Mouse (Mus musculus): ENCODE measurements around the gene Sec16b.

Gene Sec16b

DNA sequence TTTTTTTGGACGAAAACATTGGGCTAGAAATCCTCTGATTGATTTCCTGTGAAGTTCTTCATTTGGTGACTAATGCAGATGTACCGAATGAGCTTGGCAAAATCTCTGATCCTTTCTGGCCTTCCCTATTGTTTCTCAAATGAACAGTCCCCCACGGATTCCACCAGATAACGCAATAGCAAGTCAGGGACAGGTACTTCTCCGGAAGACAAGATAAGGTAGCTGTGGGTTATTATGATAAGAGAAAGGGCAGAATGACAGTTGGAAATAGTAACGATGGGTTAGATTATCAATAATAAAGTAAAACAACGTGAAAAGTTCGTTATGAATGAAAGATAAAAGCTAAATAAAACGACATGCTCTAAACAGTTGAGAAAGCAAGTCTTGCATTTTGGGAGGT lies 7.0 kb downstream of the Sec16b start:
- no peak for DNase-seq (ENCODE audit: low spot score)

DNA sequence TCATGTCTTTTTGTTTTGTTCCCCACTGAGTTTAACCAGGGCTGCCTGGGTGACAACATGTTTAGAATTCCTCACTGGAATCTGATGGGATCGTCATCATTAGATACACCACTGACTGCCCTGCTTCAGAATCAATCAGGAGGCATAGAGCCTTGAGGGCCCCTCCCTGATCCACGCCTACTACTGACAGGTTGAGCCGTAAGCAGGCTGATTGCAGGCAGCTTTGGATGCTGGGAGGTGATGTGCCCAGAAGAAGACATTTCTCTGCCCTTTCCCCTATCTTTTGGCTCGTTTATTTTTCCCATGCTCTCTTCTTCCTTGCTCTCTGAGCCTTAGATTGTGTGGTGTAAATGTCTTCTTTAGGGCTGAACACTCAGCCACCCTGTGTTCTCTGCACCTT lies 7.8 kb downstream of the Sec16b start:
- no peak for DNase-seq (ENCODE audit: low spot score)

DNA sequence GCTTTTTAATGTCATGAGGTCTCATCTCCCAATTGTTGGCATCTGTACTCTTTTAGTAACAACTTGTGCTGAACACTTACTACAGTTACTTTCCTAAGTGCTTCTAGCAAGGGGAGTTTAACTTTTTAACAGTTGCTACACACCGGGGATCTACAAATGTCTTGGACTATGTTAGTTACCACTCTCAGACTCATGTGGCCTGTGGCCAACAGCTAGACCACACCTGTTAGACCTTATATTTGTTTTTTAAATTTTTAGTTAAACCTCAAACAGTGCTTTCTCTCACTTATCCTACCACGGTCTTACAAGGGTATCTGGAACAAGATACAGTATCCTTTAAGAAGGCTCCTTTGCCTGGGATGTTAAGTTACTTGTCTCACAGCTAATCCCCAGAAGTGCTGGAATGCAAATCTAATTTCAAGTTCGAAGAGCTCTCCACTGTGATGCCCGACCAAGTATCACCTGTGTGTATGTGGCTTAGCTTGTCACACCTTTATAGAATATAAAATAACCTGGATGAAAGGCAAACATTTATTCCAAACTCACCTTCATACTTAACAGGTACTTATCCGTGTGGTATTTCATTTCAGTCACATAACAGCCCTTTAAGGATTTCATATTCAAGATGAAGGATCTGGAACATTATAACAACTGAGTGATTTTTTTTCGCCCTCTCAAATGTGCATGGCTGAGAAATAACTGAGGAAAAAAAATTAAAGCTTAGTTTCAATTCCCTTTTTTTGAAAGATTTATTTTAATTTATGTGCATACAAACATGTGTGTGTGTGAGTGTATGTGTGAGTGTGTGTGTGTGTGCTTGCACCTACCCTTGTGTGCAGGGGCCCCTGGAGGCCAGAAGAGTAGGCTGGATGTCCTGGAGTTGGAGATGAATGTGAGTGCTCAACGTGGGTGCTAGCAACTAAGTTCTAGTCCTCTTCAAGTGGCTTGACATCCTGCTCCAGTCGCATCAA lies 10.6 kb downstream of the Sec16b start:
- DNase-seq (ENCODE audit: low spot score) = no peak

DNA sequence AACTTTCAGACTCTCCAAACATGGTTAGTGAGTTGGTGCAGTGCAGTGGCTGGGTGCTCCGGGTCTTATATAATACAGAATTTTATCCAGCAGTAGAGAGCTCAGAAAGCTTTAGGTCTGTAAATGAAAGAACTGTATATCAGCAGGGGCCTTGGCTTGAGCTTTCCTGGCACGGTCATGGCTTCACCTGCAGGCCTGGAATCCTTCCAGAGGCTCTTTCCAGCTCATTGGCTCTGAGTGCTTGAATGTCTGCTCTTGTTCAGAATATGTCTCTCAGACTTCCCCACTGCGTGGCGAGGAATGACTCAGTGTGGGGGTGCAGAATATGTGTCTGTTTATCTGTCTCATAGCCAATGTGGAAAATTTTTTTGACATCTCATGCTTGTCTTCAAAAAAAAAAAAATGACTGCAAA lies 11.6 kb downstream of the Sec16b start:
- DNase-seq (ENCODE audit: low spot score) = no peak

DNA sequence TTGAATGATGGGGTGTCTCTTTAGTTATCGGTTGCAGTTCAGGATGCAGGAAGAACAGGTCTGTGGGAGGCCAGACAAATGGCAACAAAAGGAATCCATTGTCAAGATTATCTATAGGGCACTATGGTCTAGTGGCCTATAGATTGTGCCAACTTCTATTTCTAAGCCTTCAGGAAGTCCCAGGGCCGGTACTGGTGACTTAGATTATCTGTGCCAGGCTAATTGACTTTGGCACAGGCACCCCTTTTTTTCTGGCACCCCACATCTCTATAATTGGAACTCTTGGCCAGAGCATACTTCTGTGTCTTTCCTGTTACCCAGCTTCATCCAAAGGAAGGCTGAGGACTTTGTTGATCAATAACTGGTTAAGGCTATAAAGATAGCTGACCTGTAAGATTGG lies 12.9 kb downstream of the Sec16b start:
- DNase-seq (ENCODE audit: low spot score) = no peak

DNA sequence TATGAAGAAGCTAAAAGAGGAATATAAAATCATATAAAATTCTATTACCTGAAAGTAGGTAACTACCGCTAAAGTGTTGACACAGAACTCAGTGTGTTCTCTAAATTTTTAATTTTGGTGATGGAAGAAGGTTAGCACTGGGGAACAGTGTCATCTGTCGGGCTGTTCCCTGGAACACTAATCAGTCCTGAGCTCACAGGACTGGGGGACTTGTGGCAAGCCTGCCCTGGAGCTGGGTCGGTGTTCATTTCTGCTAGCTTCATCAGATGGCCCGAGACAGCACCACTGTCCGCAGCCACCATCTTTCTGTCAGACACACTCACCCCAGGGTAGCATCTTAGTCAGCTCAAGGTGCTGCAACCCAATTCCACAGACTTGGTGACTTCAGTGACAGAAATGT lies 15.8 kb downstream of the Sec16b start:
- DNase-seq (ENCODE audit: low spot score) = no peak

DNA sequence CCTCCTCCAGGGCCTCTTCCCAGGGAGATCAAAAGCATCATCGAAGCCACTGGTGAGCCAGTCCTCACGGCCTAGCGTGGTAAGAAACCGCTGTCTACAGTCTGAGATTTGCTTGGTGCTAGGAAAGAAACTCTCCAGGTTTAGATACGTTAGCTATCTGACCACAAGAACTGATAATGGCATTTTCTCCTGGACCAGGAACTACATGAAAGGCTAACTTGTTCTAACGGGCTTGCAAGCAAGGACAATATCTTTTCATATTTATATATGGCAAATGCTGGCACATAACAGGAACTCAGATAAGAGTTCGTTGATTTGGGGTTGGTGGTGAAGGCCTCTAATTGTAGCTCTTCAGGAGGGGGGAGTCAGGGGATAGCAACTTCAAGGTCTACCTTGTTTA lies 18.2 kb downstream of the Sec16b start:
- no peak for DNase-seq (ENCODE audit: low spot score)

DNA sequence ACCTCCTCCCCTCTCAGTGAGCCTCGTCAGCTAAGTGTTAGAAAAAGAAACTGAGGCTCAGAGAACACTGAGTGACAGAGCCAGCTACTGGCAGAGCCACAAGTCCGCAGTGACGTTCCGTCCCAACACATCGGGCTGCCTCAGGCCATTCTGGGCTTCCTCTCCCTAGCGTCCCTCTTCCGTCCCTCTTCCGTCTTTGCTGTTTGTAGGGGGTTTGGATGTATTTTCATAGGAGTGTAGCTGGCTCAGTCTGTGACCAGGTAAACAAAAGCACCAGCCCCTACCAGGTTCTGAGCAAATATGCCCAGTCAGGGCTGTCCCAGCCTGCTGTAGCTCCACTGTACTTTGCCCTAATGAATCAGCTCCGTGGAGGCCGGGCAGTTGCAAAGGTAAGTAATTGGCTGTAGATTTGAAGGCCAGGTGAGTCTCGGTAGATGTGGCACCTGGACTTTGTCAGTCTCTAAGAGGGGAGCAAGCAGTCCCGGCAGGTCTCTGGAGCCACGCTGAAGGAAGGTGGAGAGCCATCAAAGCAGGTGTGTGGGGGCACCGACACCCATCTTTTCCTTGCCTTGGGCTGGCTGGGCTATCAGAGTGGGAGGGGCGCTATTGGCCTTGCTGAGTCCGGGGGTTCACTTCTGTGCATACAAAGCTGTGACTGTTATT lies 19.3 kb downstream of the Sec16b start:
- DNase-seq (ENCODE audit: low spot score) = no peak

DNA sequence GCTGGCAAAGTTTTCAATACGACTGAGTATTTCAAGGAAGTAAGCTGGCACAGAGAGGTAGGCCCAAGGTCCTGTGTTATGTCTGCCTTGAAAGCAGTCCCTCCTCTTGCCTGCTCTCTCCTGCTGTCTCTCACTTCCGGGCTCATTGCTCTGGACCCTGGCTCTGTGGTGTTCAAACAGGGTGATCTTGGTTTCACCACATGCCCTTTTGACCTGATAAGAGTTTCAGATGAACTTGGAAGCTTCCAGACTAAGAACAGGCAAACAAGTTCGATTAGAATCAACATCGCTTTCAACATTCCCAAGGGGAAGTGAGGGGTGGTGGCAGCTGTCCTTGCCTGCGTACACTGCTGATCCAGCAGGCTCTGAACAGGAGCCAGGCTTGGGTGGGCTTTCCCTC lies 20.1 kb downstream of the Sec16b start:
- no peak for DNase-seq (ENCODE audit: low spot score)

DNA sequence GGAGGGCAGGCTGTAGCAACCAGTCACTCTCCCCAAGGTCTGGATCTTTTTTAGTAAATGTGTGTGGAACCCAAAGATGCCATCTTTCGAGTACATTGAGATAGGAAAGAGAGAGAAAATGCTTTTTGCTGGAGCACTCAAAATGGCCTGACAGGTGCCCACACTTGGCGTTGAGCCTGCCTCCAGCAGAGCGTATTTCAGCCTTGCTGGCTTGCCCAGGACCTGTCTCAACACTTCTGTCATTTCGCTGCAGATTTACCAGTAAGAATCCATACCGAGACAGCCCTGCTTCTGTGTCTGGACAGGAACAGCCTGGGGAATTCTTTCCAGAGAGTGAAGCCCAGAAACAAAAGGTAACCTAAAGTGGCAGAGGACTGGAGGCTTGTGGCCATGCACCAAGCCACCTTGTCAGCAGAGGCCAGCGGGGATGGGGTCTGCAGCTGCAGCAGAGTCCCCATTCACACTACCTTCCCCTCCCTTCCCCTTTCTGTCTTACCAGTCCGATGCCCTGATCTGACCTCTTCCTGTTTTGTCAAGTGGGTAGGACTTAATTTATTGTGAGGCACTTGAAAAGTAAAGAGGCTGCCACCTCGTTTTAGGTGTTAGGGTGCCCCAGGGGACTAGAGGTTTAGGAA lies 26.4 kb downstream of the Sec16b start:
- no peak for DNase-seq (ENCODE audit: low spot score)

DNA sequence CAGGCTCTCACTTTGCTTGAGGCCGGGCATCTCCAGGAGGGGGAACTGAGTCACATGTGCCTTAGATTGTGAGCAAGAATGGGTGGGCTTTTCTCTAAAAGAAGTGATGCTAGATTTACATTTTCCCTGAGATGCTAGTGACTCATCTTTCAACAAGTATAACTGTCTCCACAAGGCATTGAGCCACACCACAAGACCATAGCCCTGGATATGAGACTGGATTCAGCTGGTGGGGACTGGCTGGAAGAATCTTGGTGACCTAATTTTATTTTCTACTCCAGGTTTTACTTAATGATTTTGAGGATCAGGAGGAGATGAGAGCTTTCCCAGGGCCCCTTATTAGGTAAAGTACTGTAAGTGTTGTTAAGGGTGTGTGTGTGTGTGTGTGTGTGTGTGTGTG lies 29.0 kb downstream of the Sec16b start:
- no peak for DNase-seq (ENCODE audit: low spot score)

DNA sequence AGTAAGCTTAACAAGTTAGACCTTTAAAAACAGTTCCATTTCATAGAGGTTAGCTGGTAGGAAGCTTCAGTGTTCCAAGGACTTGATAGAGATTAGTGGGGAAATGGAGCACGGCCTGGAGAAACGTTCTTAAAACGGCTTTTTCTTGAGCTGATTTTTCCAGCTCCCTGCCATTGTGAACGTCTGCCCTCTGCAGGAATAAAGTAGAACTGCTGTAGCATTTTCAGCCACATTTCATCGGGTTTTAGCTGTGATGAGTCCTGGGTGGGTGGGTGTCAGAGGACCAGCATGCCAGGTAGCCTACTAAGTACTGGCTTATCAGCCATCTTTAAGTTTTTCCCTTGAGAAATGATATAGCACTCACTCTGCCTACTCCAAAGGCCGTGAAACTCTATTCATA lies 29.9 kb downstream of the Sec16b start:
- DNase-seq (ENCODE audit: low spot score) = no peak

DNA sequence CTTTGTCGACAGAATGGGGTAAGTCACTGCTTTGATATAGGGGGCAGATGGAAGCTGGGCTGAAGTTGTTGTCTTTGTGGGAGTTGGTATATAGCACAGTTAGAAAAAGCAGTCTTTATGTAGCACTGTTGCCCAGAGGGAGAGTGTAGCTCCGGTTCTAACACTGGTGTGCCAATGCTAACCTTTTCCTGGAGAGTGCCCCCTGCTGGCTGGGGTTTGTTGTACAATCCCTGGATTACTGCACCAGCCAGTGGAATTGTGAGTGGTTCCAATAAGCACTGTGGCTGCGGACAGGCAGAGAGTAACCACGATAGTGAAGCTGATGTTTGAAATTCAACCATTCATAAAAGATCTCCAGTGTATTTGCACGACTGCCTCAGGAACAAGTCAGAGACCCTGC lies 31.1 kb downstream of the Sec16b start:
- DNase-seq (ENCODE audit: low spot score) = no peak

DNA sequence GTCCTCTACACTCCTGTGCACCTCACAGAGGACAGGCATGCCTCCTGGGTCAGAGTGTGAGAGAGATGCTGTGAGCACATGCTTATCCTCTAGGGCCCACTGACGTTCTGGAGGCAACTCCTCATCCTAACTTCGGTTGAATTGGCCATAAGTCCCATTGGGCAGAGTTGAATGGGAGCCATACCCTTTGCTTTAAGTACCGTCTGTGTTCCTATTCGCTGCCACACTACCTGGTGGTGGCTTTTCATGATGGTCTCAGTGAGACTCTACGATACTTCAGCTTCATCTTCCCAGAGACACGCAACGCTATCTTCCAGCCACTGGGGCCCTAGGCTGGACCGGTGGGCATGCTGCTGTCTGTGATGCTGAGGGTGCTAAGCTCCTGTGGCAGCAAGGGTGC lies 38.5 kb downstream of the Sec16b start:
- no peak for DNase-seq (ENCODE audit: low spot score)

DNA sequence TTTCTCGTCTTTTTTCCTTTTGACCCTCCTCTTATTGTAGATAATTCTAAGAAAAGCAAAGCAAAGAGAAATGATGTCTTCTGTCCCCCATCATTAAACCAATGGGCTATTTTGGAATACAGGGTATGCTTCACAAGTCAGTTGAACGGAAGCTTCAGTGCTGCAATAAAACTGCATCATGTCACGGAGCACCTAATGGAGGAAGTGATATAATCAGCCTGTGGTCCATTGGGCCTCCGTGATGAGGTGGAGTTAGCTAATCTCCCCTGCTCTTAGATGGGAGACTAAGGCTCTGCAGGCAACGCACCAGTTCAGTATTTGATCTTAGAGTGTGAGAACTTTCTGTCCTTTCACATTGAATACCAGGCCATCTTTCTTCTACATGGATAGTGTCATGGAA lies 41.1 kb downstream of the Sec16b start:
- DNase-seq (ENCODE audit: low spot score) = no peak

DNA sequence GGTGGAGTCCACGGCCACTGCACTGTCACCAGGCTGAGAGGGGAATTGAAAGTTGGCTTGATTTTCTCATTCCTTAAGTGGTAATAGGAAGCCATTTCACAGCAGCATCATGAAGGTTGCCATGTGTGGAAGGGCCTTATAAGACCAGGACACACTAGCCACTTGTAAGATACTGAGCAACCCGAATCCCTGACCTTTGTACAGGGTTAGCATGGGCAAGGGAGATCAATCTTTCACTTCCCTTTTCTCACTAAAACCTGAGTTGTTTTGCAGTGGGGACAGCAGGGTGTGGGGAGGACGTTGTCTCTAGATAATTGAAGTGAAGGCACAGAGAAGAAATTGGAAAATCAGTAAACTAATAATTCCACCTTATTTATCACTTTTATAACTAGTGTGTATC lies 43.2 kb downstream of the Sec16b start:
- no peak for DNase-seq (ENCODE audit: low spot score)

DNA sequence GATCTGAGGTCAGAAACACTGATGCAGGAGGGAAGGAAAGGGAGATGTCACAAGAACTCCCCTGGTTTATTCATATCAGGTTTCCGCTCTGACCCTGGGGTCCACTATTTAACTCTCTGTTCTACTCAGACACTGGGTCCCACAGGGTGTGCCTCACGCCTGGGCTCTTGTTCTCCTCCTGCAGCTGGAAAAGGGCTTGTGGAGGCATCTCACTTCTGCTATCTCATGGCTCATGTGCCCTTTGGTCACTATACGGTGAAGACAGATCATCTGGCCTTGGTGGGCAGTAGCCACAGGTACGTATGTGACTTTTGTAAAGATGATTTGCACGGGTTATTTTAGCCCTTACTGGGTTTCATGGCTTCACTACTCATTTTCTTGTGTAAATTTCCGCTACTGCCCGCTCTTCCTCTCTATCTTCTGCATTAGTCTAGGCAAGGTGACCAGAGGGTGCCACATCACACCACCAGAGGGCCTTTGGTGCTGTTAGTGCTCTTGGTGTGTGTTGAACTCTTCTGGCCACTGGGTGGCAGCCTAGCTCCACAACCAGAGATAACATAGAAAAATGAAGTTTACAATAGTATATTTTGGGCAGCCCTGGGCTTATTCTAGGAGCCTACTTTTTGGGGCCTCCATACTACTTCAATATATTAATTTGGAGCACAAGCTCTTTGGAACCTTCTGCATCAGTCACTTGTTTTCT lies 46.4 kb downstream of the Sec16b start:
- DNase-seq (ENCODE audit: low spot score) = peak; percentile 10

DNA sequence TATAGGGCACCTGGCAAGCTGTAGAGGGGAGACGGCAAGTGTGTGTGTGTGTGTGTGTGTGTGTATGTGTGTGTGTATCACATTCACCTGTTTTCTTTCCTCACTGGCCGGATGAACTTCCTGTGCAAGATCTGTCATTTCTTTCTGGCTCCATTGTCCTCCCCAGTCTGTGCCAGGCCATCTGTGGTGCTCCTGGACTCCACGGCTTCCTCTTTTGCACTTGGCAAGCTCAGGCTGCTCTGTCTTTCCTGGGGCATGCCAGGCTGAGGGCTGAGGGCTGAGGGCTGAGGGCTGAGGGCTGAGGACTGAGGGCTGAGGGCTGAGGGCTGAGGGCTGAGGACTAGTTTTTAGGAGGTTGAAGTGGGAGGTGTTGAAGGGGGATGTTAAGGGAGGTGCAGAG lies 47.6 kb downstream of the Sec16b start:
- DNase-seq (ENCODE audit: low spot score) = no peak

DNA sequence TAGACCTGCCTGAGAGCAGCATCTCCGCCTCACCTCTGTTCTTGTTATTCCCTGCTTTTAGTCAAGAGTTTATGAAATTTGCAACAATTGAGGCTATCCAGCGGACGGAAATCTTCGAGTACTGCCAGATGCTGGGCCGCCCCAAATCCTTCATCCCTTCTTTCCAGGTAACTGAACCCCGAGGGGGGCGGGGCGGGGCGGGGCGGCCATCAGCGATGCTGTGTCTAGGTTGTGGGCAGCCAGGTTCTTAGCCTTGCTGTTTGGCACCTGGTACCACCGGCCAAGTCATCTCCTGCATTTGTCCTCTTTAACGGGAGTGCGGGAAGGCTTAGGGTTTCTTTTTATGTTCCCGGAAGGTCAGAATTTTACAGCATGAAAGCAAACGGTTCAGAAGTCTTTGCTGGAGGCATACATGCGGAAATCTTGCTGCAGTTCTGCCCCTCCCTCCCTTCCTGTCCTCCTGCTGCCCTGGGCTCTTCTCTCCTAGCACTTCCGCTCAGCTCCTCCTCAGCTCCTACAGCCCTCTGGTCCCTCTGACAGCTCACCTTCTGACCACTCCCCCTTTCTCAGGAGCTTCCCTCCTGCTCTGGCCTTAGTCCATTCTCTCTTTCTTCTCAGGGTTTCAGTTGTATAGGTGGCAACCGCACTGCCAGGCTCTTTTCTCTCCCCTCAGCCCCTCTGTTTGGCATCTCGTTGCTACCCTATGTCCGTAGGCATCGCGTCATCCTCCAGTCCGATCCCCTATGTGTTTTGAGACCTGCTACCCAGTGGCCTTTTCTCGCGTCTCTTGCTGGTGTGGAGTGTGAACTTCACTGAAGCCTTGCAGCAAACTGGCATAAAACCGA lies 48.4 kb downstream of the Sec16b start:
- DNase-seq (ENCODE audit: low spot score) = no peak

DNA sequence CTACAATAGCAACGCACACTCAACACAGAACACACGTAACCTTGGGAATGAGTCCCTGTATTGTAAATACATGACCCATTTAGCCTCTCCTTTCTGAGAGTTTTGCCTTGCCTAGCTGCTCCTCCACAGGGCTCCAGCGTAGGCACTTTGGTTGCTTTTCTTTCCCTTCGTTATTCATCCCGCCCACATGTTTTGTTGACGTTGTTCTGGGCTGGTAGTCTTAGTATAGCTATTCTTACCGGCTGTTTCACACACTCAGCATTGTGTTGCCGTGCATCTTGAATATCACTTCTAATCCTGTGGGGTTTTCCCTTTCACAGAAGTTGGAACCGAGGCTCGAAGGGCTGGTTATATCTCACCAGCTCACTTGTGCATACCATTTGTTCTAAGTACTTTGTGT lies 49.2 kb downstream of the Sec16b start:
- no peak for DNase-seq (ENCODE audit: low spot score)

DNA sequence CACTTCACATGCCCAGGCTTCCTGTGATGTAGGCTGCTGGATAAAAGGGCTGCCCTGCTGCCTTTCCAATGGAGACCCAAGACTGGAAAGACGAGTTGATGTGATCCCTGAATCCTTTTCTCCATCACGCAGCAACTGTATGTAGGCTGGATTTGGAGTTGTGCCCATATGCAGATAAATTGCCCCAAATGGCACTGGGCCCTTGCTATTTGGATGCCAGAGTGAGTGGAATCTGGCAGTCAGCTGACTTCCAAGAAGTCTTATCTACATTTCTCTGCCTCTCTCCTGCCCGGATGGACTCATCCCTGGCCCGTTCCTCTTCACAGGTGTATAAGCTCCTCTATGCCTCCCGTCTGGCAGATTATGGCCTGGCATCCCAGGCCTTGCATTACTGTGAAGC lies 49.9 kb downstream of the Sec16b start:
- no peak for DNase-seq (ENCODE audit: low spot score)

DNA sequence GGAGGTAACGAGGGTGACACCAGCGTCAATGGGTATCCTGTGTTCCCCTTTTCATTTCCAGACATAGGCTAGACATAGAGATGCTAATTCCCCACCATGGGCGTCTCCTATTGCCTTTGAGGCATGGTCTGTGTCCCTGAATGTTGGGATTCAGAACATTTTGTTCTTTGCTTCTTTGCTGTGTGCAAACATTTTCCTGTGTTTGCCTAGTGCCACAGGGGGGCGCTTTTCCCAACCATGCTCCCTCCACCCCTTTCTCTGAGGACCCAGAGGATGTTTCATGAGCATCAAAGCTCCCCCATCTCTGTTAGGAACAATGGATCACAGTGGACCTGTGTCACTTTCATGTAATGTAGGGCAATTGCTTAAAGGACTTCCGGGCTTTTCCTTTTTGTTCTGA lies 51.6 kb downstream of the Sec16b start:
- DNase-seq (ENCODE audit: low spot score) = no peak

Data from spleen, adult 12 weeks (tissue).